ENCODE assay signal across 13 mouse cellular contexts in the genomic region with DNA sequence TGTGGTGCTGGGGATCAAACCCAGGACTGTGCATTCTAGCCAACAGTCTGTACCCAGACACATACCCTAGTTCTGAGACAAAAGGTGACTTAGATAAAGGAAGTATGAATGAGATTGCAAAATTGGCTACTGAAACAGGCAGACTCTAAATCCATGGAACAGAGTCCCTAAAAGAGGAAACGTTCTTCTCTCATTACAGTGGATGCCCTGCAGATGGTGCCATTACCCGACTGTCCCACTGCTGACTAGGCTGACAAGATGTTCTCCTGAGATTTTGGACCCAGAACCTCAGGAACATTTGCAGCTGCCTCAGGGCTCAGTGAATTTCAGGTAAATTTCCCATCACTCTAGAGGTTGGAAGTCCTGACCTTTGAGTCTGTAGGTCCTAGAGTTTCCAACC. TPM values are rescaled to one million over a fixed set of nuclear protein-coding genes. Genes with fewer than 3 reads are reported as not detected.
DNase-seq lines count a peak whose midpoint lies in the region; ATAC-seq and TF ChIP-seq lines count a peak whose summit lies in the region.
"Had no signal": no experiment of that assay in that cellular context is flagged by ENCODE, and none has a peak within 500 bp of the region (broad histone marks: within the 10 kb centered on the region; RNA-seq: fewer than 3 reads in every experiment).

No protein-coding gene starts in this region.

- H3K4me2 ChIP-seq in forebrain, postnatal 0 days (ENCODE audit: low read depth) = no peak overlapping the region
- no peak overlapping the region for H3K4me2 ChIP-seq in forebrain, embryonic 16.5 days (ENCODE audit: low read length)
- H3K4me2 ChIP-seq in kidney, postnatal 0 days (ENCODE audit: low read length) = no peak overlapping the region
- H3K4me2 ChIP-seq: limb, embryonic 13.5 days; midbrain, embryonic 12.5 days had no signal

- WGBS in forebrain, postnatal 0 days = 36% methylated on average over 2 of the region's 2 CpGs
- 45% methylated on average over 2 of the region's 2 CpGs for WGBS in forebrain, embryonic 16.5 days
- 29% methylated on average over 2 of the region's 2 CpGs for WGBS in kidney, postnatal 0 days

- H3K9me3 ChIP-seq in forebrain, postnatal 0 days (ENCODE audit: low read length) = no peaks in the 10 kb centered on the region
- H3K9me3 ChIP-seq in forebrain, embryonic 16.5 days (ENCODE audit: control insufficient read depth, low read length) = no peaks in the 10 kb centered on the region
- no peaks in the 10 kb centered on the region for H3K9me3 ChIP-seq in kidney, postnatal 0 days (replicated peaks; ENCODE audit: low read length)
- H3K9me3 ChIP-seq: hindbrain, embryonic 10.5 days; limb, embryonic 13.5 days; midbrain, embryonic 12.5 days had no signal

- H3K9ac ChIP-seq in forebrain, postnatal 0 days = no peak overlapping the region
- H3K9ac ChIP-seq in forebrain, embryonic 16.5 days (replicated peaks; ENCODE audit: low read depth, low read length) = no peak overlapping the region
- no peak overlapping the region for H3K9ac ChIP-seq in kidney, postnatal 0 days (ENCODE audit: low read depth, low read length)
- H3K9ac ChIP-seq: limb, embryonic 13.5 days; midbrain, embryonic 12.5 days had no signal

- H3K27me3 ChIP-seq in forebrain, postnatal 0 days (ENCODE audit: insufficient read depth, low read length) = no peaks in the 10 kb centered on the region
- H3K27me3 ChIP-seq in forebrain, embryonic 16.5 days (replicated peaks; ENCODE audit: control insufficient read depth, insufficient read depth, low read length) = no peaks in the 10 kb centered on the region
- no peaks in the 10 kb centered on the region for H3K27me3 ChIP-seq in kidney, postnatal 0 days (ENCODE audit: insufficient read depth, low read length)
- H3K27me3 ChIP-seq: limb, embryonic 13.5 days; midbrain, embryonic 12.5 days had no signal

- no peak overlapping the region for H3K27ac ChIP-seq in forebrain, postnatal 0 days (ENCODE audit: low read depth, low read length)
- H3K27ac ChIP-seq in forebrain, embryonic 16.5 days (ENCODE audit: low read length) = no peak overlapping the region
- H3K27ac ChIP-seq in kidney, postnatal 0 days = no peak overlapping the region
- H3K27ac ChIP-seq: hindbrain, embryonic 10.5 days; limb, embryonic 13.5 days; midbrain, embryonic 12.5 days had no signal

- ATAC-seq in forebrain, postnatal 0 days = no peak
- ATAC-seq in forebrain, embryonic 16.5 days = no peak
- ATAC-seq in kidney, postnatal 0 days (replicated peaks; ENCODE audit: low FRiP score, low read depth) = no peak
- ATAC-seq in granulocyte monocyte progenitor cell, adult 5-6 weeks (replicated peaks; ENCODE audit: poor library complexity, severe bottlenecking) = peak; percentile 94

- 0 out of 2 replicates have a peak, but pooled peaks have one; percentile 22 for TF ChIP-seq CTCF in forebrain, postnatal 0 days (IDR thresholded peaks at IDR 0.05; ENCODE audit: low read depth)
- peak; percentile 59 for TF ChIP-seq CTCF in kidney, postnatal 0 days (IDR thresholded peaks at IDR 0.05; ENCODE audit: low read depth)

- 0 out of 2 replicates have a peak, but pooled peaks cover 4% of the 10 kb centered on the region for H3K36me3 ChIP-seq in forebrain, postnatal 0 days (ENCODE audit: insufficient read depth)
- no peaks in the 10 kb centered on the region for H3K36me3 ChIP-seq in forebrain, embryonic 16.5 days (ENCODE audit: control insufficient read depth, insufficient read depth)
- H3K36me3 ChIP-seq in kidney, postnatal 0 days (ENCODE audit: insufficient read depth, low read length) = peaks cover 8% of the 10 kb centered on the region; the same call in 1 of the 2 replicates

- no peaks in the 10 kb centered on the region for H3K4me1 ChIP-seq in forebrain, postnatal 0 days (ENCODE audit: insufficient read depth)
- H3K4me1 ChIP-seq in forebrain, embryonic 16.5 days (replicated peaks; ENCODE audit: control insufficient read depth, insufficient read depth, low read length) = no peaks in the 10 kb centered on the region
- H3K4me1 ChIP-seq in kidney, postnatal 0 days (replicated peaks; ENCODE audit: insufficient read depth, low read length) = no peaks in the 10 kb centered on the region
- H3K4me1 ChIP-seq: hindbrain, embryonic 10.5 days; limb, embryonic 13.5 days; midbrain, embryonic 12.5 days had no signal

- H3K4me3 ChIP-seq in forebrain, postnatal 0 days (ENCODE audit: low read depth, low read length) = no peak overlapping the region
- no peak overlapping the region for H3K4me3 ChIP-seq in forebrain, embryonic 16.5 days (replicated peaks; ENCODE audit: low read length)
- no peak overlapping the region for H3K4me3 ChIP-seq in kidney, postnatal 0 days (replicated peaks; ENCODE audit: low read depth, low read length)
- H3K4me3 ChIP-seq: hindbrain, embryonic 10.5 days; limb, embryonic 13.5 days; midbrain, embryonic 12.5 days had no signal

- no peak for DNase-seq in forebrain, postnatal 0 days
- DNase-seq in kidney, postnatal 0 days (ENCODE audit: low spot score) = peak; percentile 43
- no peak for DNase-seq in kidney, adult 18-20 months
- DNase-seq in 3T3-L1 (ENCODE audit: low read depth, low spot score) = peak; percentile 13
- DNase-seq in ovary, postnatal 14 days (ENCODE audit: low spot score) = no peak
- no peak for DNase-seq in spleen, adult 18-20 months
- DNase-seq: cerebellum, postnatal 14 days; thymus, postnatal 4 days had no signal

RNA-seq across cellular contexts. Expression of a gene that starts 13.3 kb away (rescaled TPM):
- total RNA-seq in forebrain, postnatal 0 days (2014; rRNA removed) = 29.5 and 29.8 TPM in 2 replicates
- polyA plus RNA-seq in forebrain, postnatal 0 days (2015; fragmentation: Nextera tagmentation; extraction: Ambion mirVana) = 17.7 and 25.5 TPM in 2 replicates
- 67.0 and 69.0 TPM in 2 replicates for polyA plus RNA-seq in forebrain, embryonic 16.5 days (2015; fragmentation: Nextera tagmentation; extraction: Ambion mirVana)
- 55.5 and 61.1 TPM in 2 replicates for polyA plus RNA-seq in kidney, postnatal 0 days (2015; fragmentation: Nextera tagmentation; extraction: Ambion mirVana)
- 22.6 and 24.3 TPM in 2 replicates for total RNA-seq in granulocyte monocyte progenitor cell, adult 5-6 weeks (2014; fragmentation: Nextera tagmentation)
- 19.2 and 21.0 TPM in 2 replicates for total RNA-seq in granulocyte monocyte progenitor cell, adult 5-6 weeks (2017)

RNA-seq across cellular contexts. Expression of a gene that starts 32.6 kb away (rescaled TPM):
- total RNA-seq in forebrain, postnatal 0 days (2014; rRNA removed) = 76.2 and 105 TPM in 2 replicates
- 38.5 and 54.5 TPM in 2 replicates for polyA plus RNA-seq in forebrain, postnatal 0 days (2015; fragmentation: Nextera tagmentation; extraction: Ambion mirVana)
- polyA plus RNA-seq in forebrain, embryonic 16.5 days (2015; fragmentation: Nextera tagmentation; extraction: Ambion mirVana) = 63.8 and 65.6 TPM in 2 replicates
- 40.8 and 42.1 TPM in 2 replicates for polyA plus RNA-seq in kidney, postnatal 0 days (2015; fragmentation: Nextera tagmentation; extraction: Ambion mirVana)
- total RNA-seq in granulocyte monocyte progenitor cell, adult 5-6 weeks (2014; fragmentation: Nextera tagmentation) = 40.0 and 41.5 TPM in 2 replicates
- 35.7 and 36.5 TPM in 2 replicates for total RNA-seq in granulocyte monocyte progenitor cell, adult 5-6 weeks (2017)

RNA-seq across cellular contexts. Expression of a gene that starts 32.7 kb away (rescaled TPM):
- total RNA-seq in forebrain, postnatal 0 days (2014; rRNA removed) = 13.4 and 16.7 TPM in 2 replicates
- polyA plus RNA-seq in forebrain, postnatal 0 days (2015; fragmentation: Nextera tagmentation; extraction: Ambion mirVana) = 8.3 and 8.8 TPM in 2 replicates
- 10.9 and 12.1 TPM in 2 replicates for polyA plus RNA-seq in forebrain, embryonic 16.5 days (2015; fragmentation: Nextera tagmentation; extraction: Ambion mirVana)
- 14.6 and 14.8 TPM in 2 replicates for polyA plus RNA-seq in kidney, postnatal 0 days (2015; fragmentation: Nextera tagmentation; extraction: Ambion mirVana)
- total RNA-seq in granulocyte monocyte progenitor cell, adult 5-6 weeks (2014; fragmentation: Nextera tagmentation) = 7.0 and 12.1 TPM in 2 replicates
- 5.8 and 7.2 TPM in 2 replicates for total RNA-seq in granulocyte monocyte progenitor cell, adult 5-6 weeks (2017)

RNA-seq across cellular contexts. Expression of a gene that starts 52.8 kb away (rescaled TPM):
- total RNA-seq in forebrain, postnatal 0 days (2014; rRNA removed) = 23.4 and 32.5 TPM in 2 replicates
- polyA plus RNA-seq in forebrain, postnatal 0 days (2015; fragmentation: Nextera tagmentation; extraction: Ambion mirVana) = 7.9 and 24.7 TPM in 2 replicates
- polyA plus RNA-seq in forebrain, embryonic 16.5 days (2015; fragmentation: Nextera tagmentation; extraction: Ambion mirVana) = 19.8 and 25.9 TPM in 2 replicates
- 11.6 and 14.8 TPM in 2 replicates for polyA plus RNA-seq in kidney, postnatal 0 days (2015; fragmentation: Nextera tagmentation; extraction: Ambion mirVana)
- 18.0 and 24.0 TPM in 2 replicates for total RNA-seq in granulocyte monocyte progenitor cell, adult 5-6 weeks (2014; fragmentation: Nextera tagmentation)
- 16.9 and 20.0 TPM in 2 replicates for total RNA-seq in granulocyte monocyte progenitor cell, adult 5-6 weeks (2017)

Comparison
In these comparisons a context has a peak if more than half of its experiments do, and no peak if none do; other contexts are left out.
1. DNase-seq: peak in kidney, postnatal 0 days (single experiment) and 3T3-L1 (single experiment); none in forebrain, postnatal 0 days (single experiment), kidney, adult 18-20 months (single experiment), ovary, postnatal 14 days (single experiment) and spleen, adult 18-20 months (0 of 2).